Mouse (Mus musculus) heart, adult 2 months (tissue): ENCODE measurements at regions not wholly inside any gene's neighbourhood (a gene's known extent, or its start where the extent isn't known, plus 50 kb on each side); places are given as distances from the start of the nearest gene placed in this dataset.

ENCODE experiments used
- CTCF ChIP-seq: fragments of 200-600 bp; IDR thresholded peaks from 2 replicates; pipeline ENCODE4 v1.8.1; 2022; ENCODE audit warnings: antibody characterized with exemption, mild to moderate bottlenecking, moderate library complexity
- POLR2A ChIP-seq: fragments of 200-500 bp; IDR thresholded peaks from 2 replicates; pipeline ENCODE4 v1.6.1; 2011; ENCODE audit warnings: mild to moderate bottlenecking, low read depth, low read length, control low read depth; ENCODE audit not compliant: insufficient read depth

DNA sequence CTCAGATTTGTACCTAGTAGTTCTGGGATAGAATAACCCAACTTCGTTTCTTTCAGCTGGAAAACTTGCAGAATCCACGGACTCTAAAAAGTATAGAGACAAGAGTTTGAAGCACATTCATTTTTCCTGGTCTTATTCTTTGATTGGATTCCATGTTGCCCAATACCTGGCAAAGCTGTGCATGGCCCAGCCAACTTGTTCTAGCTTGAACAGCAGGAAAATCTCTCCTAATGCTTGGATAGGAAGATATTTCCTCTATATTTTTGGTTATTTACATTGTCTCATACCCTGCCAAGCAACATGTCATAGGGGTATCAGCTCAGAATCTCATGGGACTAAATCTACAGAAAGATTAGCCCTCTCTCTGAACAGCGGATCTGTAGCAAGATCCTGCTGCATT is 492.3 kb upstream of the Kif2a start:
- TF ChIP-seq POLR2A (no peak), CTCF (no peak)
